Mouse (Mus musculus) hindbrain, embryonic 12.5 days (tissue): Measurements from ENCODE around the gene Zbtb20. TPM values are rescaled to one million over a fixed set of nuclear protein-coding genes. Genes with fewer than 3 reads are reported as not detected.
A peak's percentile ranks its signal among the peaks of the same experiment; 100 is the strongest.

Source experiments
- ATAC-seq: fragments of 200-750 bp; cut with Nextera tagmentation; 2 replicates; pipeline ENCODE4 v1.8.0; 2017; ENCODE audit warnings: moderate TSS enrichment; ENCODE audit not compliant: low FRiP score
- H3K27ac ChIP-seq: fragments of 300-500 bp; sonication (generic); 2 replicates; pipeline ENCODE4 v1.5.1; 2016; ENCODE audit warnings: mild to moderate bottlenecking
- H3K27me3 ChIP-seq: fragments of 300-500 bp; sonication (generic); 2 replicates; pipeline ENCODE4 v1.6.1; 2016; ENCODE audit warnings: mild to moderate bottlenecking
- H3K36me3 ChIP-seq: fragments of 300-500 bp; sonication (generic); 2 replicates; pipeline ENCODE4 v1.6.1; 2016; ENCODE audit warnings: mild to moderate bottlenecking
- H3K4me1 ChIP-seq: fragments of 300-500 bp; sonication (generic); 2 replicates; pipeline ENCODE4 v1.6.1; 2016
- H3K4me2 ChIP-seq: fragments of 300-500 bp; sonication (generic); replicated peaks from 2 replicates; pipeline ENCODE4 v1.6.1; 2016; ENCODE audit warnings: mild to moderate bottlenecking
- H3K4me3 ChIP-seq: fragments of 300-500 bp; sonication (generic); 2 replicates; pipeline ENCODE4 v1.5.1; 2016; ENCODE audit warnings: mild to moderate bottlenecking
- H3K9ac ChIP-seq: fragments of 300-500 bp; sonication (generic); 2 replicates; pipeline ENCODE4 v1.6.1; 2016; ENCODE audit warnings: mild to moderate bottlenecking, moderate library complexity
- H3K9me3 ChIP-seq: fragments of 300-500 bp; sonication (generic); replicated peaks from 2 replicates; pipeline ENCODE4 v1.6.1; 2016; ENCODE audit warnings: mild to moderate bottlenecking
- WGBS: fragments of 180-500 bp; shearing (Covaris S2); methylation state at CpG from one replicate; pipeline ENCODE4 v1.1.7; 2016; 5-methylcytosine and 5-hydroxymethylcytosine counted together
- polyA plus RNA-seq: library from polyadenylated mRNA; unstranded; fragments of >200 nt; fragmentation: Nextera tagmentation; extraction: Ambion mirVana; gene quantifications from 2 replicates; pipeline ENCODE4 v1.2.1, GENCODE M21; 2016

Zbtb20 gene
- polyA plus RNA-seq, 1 experiment from 2014 or later, result 64.6 TPM

DNA sequence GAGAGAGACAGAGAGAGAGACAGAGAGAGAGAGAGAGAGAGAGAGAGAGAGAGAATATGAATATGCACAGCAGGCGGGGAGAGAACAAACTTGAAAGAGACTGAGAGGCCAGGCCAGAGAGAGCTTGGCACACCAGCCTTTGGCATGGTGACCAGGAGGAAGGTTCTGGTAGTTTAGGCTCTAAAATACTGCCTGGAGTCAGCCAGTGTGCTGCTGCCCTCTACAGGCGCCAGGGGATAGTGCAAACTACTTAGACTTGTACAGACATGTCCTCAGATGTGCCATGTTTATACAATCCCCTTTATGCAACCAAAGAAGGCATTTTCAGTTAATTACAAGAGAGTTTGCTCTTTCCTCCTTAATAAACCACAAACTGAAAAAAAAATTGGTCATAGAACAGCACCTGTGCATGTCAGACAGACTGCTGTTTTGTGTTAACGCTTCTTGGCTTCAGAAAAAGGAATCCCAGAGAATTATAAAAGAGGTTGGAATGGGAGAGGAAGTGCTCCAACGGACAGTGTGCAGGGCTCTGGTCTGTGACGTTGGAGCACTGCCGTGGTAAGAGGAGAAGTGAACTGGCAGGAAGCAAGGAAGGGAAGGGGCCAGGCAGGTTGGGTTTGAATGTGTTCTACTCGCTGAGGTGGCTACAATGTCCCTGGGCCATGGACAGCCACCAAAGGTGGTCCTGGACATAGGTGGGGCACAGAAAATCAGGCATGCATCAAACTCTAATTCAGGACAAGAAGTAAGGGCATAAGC lies 698.5 kb downstream of the Zbtb20 start:
- Histone ChIP-seq H3K27ac (peak overlapping the region; percentile 65), H3K4me2 (no peak overlapping the region), H3K36me3 (peaks cover 4% of the 10 kb centered on the region), H3K4me3 (no peak overlapping the region), H3K9me3 (no peaks in the 10 kb centered on the region), H3K9ac (no peak overlapping the region), H3K27me3 (no peaks in the 10 kb centered on the region), H3K4me1 (peaks cover 43% of the 10 kb centered on the region)
- peak; percentile 53 for ATAC-seq
- WGBS, result 52% methylated on average over 7 of the region's 7 CpGs

DNA sequence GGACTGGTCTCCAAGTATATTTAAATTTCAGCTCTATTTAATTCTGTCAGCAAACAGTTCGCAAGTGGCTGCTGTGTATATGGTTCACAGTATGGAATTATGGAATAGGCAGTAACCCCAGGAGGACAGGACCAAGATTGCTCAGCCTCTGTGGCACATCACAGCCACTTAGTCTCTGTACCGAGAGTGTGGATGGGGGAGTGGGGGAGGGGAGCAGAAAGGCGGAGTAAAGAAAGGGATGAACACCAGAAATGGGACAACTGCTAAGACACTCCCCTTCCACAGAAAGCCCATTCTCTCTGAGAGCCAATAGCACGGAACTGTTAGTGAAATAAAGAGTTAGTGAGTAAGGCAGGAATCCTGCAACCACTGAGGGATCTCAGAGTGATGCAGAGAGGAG lies 699.4 kb downstream of the Zbtb20 start:
- Histone ChIP-seq H3K4me3 (no peak overlapping the region), H3K9ac (no peak overlapping the region), H3K36me3 (peaks cover 8% of the 10 kb centered on the region), H3K27ac (peak overlapping the region; percentile 49), H3K4me2 (no peak overlapping the region), H3K9me3 (no peaks in the 10 kb centered on the region), H3K27me3 (no peaks in the 10 kb centered on the region), H3K4me1 (peaks cover 43% of the 10 kb centered on the region)
- ATAC-seq, result peak; percentile 32
- 41% methylated on average over 4 of the region's 4 CpGs for WGBS

DNA sequence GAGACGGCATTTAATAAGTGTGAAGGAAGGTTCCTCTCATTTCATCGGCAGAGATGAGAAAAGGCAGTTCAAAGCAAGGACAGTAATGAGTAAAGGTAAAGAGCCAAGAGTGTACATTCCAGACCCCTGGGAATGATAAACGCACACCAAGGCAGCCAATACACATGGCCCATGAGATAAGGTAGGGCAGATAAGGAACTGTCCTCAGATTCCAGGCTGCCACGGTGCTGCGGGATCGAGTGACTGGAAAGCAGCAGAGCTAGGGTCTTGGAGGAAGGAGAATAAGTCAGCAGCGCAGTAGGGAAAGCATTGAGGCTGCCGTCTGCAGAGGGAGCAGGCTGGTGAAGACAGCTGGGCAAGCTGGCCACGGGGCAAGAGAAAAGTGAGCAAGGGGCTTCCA lies 699.8 kb downstream of the Zbtb20 start:
- no peaks in the 10 kb centered on the region for H3K9me3 ChIP-seq
- no peaks in the 10 kb centered on the region for H3K27me3 ChIP-seq
- ATAC-seq, result 0 out of 2 replicates have a peak, but pooled peaks have one; percentile 3
- peaks cover 43% of the 10 kb centered on the region for H3K4me1 ChIP-seq
- peak overlapping the region; percentile 49 for H3K27ac ChIP-seq
- no peak overlapping the region for H3K4me3 ChIP-seq
- no peak overlapping the region for H3K9ac ChIP-seq
- WGBS, result 55% methylated on average over 9 of the region's 9 CpGs
- H3K36me3 ChIP-seq, result peaks cover 13% of the 10 kb centered on the region
- no peak overlapping the region for H3K4me2 ChIP-seq

DNA sequence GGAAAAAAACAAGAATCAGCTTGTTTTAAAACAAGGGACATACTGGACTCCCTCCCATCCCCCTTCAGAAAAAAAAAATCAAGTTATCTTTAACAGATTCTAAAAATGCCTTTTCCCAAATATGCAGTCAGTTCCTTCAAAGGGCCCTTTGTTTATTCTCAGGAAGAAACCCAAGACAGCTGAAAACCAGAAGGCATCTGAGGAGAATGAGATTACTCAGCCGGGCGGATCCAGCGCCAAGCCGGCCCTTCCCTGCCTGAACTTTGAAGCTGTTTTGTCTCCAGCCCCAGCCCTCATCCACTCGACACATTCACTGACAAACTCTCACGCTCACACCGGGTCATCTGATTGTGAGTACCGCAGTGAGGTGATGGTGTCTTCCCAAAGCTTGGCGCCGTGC lies 701.7 kb downstream of the Zbtb20 start:
- no peaks in the 10 kb centered on the region for H3K9me3 ChIP-seq
- WGBS, result 11% methylated on average over 10 of the region's 10 CpGs

DNA sequence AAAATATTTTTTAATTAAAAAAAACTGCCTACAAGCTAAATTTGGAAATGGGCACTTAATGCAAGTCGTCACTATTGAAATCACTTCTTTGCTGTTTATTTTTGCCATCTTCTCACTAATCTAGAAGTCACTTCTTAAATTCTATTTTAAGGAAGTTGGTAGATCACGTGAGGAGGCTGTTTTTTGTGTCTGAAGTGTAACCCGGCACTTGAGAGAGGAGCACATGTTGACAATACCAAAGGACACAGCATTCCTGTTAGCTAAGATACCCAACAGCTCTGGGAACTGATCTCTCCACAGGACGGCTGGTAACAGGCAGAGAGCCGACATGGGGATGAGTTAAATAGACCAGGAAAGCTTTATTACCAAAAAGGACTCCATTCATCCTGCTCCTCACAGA lies 702.7 kb downstream of the Zbtb20 start:
- Histone ChIP-seq H3K9me3 (no peaks in the 10 kb centered on the region), H3K4me1 (peaks cover 36% of the 10 kb centered on the region), H3K4me3 (no peak overlapping the region), H3K4me2 (no peak overlapping the region), H3K27ac (no peak overlapping the region), H3K27me3 (no peaks in the 10 kb centered on the region), H3K9ac (no peak overlapping the region), H3K36me3 (peaks cover 12% of the 10 kb centered on the region; the same call in 1 of the 2 replicates)
- 51% methylated on average over 5 of the region's 5 CpGs for WGBS
- no peak for ATAC-seq

More for the DNA sequence above, 701.7 kb downstream of the Zbtb20 start:
- Histone ChIP-seq H3K36me3 (peaks cover 12% of the 10 kb centered on the region; the same call in 1 of the 2 replicates), H3K4me1 (peaks cover 46% of the 10 kb centered on the region), H3K4me2 (no peak overlapping the region), H3K4me3 (no peak overlapping the region), H3K27me3 (no peaks in the 10 kb centered on the region), H3K9ac (no peak overlapping the region), H3K27ac (peak overlapping the region; percentile 73)
- ATAC-seq, result peak; percentile 43; the same call in 1 of the 2 replicates

DNA sequence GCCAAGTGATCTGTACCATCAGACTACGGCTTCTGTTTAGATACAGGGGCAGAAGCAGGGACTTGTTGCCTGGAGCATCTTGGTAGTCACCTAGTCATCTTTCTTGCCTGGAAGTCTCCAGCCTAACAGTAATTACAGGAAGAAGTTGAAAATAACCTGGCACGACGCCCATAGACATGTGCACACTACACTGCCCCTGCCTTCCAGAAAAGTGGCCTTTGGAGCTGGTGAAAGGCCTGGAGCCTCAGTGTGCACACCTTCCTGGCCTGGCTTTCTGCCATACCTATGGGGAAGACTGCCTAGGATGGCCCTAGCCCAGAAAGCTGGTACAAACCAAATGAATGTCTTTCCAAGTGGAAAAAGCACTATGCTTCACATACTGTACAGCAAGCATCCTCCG lies 703.4 kb downstream of the Zbtb20 start:
- H3K9ac ChIP-seq, result no peak overlapping the region
- no peaks in the 10 kb centered on the region for H3K9me3 ChIP-seq
- WGBS, result 95% methylated on average over 4 of the region's 4 CpGs
- H3K4me2 ChIP-seq, result no peak overlapping the region
- H3K4me3 ChIP-seq, result no peak overlapping the region
- H3K27ac ChIP-seq, result no peak overlapping the region
- no peak for ATAC-seq
- H3K27me3 ChIP-seq, result no peaks in the 10 kb centered on the region
- peaks cover 32% of the 10 kb centered on the region for H3K4me1 ChIP-seq
- peaks cover 12% of the 10 kb centered on the region; the same call in 1 of the 2 replicates for H3K36me3 ChIP-seq

DNA sequence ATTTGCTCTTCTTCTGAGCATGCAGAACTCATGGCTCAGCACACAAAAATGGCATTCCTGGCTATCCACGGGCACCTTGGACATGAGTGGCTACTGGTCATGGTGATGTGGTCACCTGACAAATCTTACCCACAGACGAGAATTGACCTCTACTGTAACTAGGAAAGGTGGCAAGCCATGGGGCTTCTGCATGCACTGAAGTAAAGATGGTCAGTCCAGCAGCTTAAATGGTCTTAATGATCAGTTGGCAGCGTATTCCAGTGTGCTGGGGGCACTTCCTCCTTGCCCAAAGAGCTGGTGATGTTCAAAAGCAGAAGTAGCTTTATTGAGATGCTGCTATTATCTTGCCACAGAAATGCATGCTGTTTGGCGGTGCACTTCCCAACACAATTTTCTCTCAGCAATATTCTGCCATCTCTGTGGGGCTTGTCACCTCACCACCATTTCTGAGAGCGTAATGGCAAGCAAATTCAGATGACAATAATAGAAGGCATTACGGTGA lies 704.7 kb downstream of the Zbtb20 start:
- no peak for ATAC-seq
- peaks cover 19% of the 10 kb centered on the region for H3K4me1 ChIP-seq
- H3K9ac ChIP-seq, result no peak overlapping the region
- no peak overlapping the region for H3K4me2 ChIP-seq
- no peaks in the 10 kb centered on the region for H3K27me3 ChIP-seq
- H3K4me3 ChIP-seq, result no peak overlapping the region
- no peaks in the 10 kb centered on the region for H3K9me3 ChIP-seq
- WGBS, result 92% methylated on average over 6 of the region's 6 CpGs
- H3K36me3 ChIP-seq, result peaks cover 12% of the 10 kb centered on the region; the same call in 1 of the 2 replicates
- no peak overlapping the region for H3K27ac ChIP-seq

DNA sequence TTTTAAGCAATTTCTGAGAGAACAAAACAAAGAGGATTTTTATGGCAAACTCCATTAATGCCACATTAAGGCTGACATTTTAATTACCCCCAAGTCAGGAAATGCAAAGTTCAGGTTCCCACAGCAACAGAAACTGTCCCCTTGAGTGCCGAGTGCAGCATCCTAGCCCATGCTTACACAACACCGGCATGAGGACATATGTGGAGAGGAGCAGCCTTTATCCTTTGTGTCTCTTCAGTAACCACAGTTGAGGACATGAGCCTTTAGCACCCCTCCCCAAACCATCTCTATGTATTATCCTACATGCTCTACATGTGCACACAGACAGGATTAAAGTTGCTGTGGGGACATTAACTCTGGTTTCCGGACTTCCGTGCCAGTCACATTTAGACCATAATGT lies 705.9 kb downstream of the Zbtb20 start:
- Histone ChIP-seq H3K4me2 (no peak overlapping the region), H3K9ac (no peak overlapping the region), H3K27me3 (no peaks in the 10 kb centered on the region), H3K4me1 (peaks cover 14% of the 10 kb centered on the region; the same call in 1 of the 2 replicates), H3K27ac (no peak overlapping the region), H3K4me3 (no peak overlapping the region), H3K9me3 (no peaks in the 10 kb centered on the region), H3K36me3 (peaks cover 12% of the 10 kb centered on the region; the same call in 1 of the 2 replicates)
- ATAC-seq, result no peak
- 88% methylated on average over 4 of the region's 4 CpGs for WGBS

DNA sequence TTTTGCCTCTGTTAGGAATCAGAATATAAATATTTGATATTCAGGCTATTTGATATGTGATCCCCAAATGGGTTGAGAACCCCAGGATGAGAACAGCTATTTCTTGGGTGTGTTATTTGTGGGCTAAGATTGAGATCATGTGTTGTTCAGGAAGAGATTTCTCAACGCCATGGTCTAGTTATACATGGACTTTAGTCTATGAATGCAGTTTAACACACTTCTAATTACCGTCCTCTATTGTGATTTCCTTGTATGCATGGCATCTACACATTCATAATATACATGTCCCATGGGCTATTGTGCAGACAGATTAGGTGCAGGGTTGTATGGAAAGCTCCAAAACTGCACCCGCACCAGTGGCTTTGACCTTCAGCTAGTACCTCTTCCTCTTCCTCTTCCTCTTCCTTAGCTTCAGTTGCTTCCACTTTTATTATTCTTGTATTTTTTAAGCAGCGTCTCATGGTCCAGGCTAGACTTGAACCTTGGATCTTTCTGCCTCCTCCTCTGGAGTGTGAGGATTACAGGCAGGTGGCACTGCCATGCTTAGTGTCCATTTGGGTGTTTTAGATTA lies 711.3 kb downstream of the Zbtb20 start:
- H3K9ac ChIP-seq, result no peak overlapping the region
- H3K9me3 ChIP-seq, result no peaks in the 10 kb centered on the region
- H3K36me3 ChIP-seq, result no peaks in the 10 kb centered on the region
- ATAC-seq, result no peak
- 0 out of 2 replicates have a peak, but pooled peaks cover 2% of the 10 kb centered on the region for H3K4me1 ChIP-seq
- no peak overlapping the region for H3K4me2 ChIP-seq
- no peaks in the 10 kb centered on the region for H3K27me3 ChIP-seq
- WGBS, result 88% methylated on average over 4 of the region's 4 CpGs
- no peak overlapping the region for H3K4me3 ChIP-seq
- no peak overlapping the region for H3K27ac ChIP-seq

DNA sequence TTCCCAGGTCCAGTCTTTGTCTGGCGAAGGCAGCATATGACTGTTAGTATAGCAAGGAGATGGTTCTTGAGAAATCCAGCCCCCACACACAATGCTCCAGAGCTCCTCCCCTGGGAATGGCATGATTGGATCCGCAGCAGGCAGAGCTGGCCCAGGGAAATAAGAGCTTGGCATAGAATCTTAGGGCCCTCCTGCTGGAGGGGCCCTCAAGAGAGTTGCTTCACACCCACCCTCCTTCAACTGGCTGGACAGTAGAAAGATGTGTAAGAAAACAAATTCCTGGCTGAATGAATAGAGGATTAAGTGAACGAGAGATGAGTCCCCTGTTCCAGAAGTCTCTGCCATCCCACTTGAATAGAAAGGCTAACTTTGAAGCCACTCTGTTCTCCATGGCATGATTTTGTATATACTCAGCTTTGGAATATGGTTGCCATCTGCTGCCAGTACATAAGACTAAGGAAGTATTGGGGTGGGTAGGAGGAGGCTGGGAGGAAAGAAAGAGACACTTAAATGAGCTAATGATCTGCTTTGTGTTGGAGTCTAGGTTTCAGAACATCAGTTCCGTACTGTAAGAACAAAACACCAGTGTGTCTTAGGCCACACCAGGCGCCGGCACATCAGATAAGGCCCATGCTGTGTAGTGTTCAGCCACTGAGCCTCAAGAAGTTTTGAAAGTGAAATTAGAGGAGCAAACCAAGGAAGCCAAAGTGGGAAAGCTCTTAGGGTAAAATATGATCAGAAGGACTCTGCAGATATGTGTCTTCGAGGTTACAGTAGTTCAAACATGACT lies 715.2 kb downstream of the Zbtb20 start:
- no peaks in the 10 kb centered on the region for H3K4me1 ChIP-seq
- H3K27me3 ChIP-seq, result no peaks in the 10 kb centered on the region
- no peak overlapping the region for H3K4me3 ChIP-seq
- no peaks in the 10 kb centered on the region for H3K9me3 ChIP-seq
- H3K27ac ChIP-seq, result no peak overlapping the region
- no peak overlapping the region for H3K4me2 ChIP-seq
- no peaks in the 10 kb centered on the region for H3K36me3 ChIP-seq
- ATAC-seq, result no peak
- no peak overlapping the region for H3K9ac ChIP-seq
- WGBS, result 80% methylated on average over 7 of the region's 7 CpGs

DNA sequence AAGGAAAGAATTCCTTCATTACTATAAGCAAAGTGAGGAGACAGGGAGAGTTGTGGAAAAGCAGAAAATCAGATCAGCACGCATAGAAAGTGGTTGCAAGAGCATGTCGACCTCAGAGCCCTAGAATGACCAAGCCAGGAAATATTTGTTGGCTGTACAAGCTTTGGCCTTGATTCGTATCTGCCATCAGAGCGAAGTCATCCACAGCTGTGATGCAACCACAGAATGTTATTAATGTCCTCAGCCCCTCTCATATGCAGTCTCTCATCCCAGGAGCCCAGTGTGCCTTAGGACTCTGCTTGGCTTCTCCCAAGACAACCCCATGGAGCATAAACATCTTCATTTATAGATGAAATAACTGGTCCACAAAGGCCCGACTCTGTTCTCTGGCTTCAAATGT lies 716.4 kb downstream of the Zbtb20 start:
- no peak overlapping the region for H3K9ac ChIP-seq
- no peak for ATAC-seq
- H3K27me3 ChIP-seq, result no peaks in the 10 kb centered on the region
- no peak overlapping the region for H3K27ac ChIP-seq
- no peaks in the 10 kb centered on the region for H3K9me3 ChIP-seq
- no peaks in the 10 kb centered on the region for H3K4me1 ChIP-seq
- H3K4me3 ChIP-seq, result no peak overlapping the region
- no peaks in the 10 kb centered on the region for H3K36me3 ChIP-seq
- H3K4me2 ChIP-seq, result no peak overlapping the region
- WGBS, result 76% methylated on average over 5 of the region's 5 CpGs

DNA sequence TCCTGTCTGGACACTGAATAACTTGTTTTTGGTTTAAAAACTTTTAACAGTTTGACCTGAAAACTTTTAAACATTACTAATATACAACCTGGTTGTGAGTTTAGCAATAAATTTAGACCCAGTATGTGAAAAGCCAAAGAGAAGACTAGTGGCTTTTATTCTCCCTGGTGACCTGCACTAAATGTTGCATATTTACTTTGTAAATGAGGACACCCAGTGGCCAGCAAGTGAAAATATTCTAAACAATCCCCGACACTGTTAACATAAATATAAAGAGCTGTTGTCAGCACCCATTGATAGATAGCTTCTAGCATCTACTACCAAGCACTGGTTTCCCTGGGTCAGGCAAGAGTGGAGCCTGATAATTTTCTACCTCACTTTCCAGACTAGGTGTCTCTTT lies 717.1 kb downstream of the Zbtb20 start:
- 17% methylated on average over 1 of the region's 1 CpGs for WGBS
- H3K9me3 ChIP-seq, result no peaks in the 10 kb centered on the region
- no peaks in the 10 kb centered on the region for H3K4me1 ChIP-seq
- no peaks in the 10 kb centered on the region for H3K27me3 ChIP-seq
- no peak overlapping the region for H3K27ac ChIP-seq
- H3K9ac ChIP-seq, result no peak overlapping the region
- H3K4me2 ChIP-seq, result no peak overlapping the region
- H3K4me3 ChIP-seq, result no peak overlapping the region
- ATAC-seq, result no peak
- H3K36me3 ChIP-seq, result 0 out of 2 replicates have a peak, but pooled peaks cover 3% of the 10 kb centered on the region
